Mouse (Mus musculus) limb, embryonic 15.5 days (tissue): ENCODE measurements around the gene Sfxn3. TPM values are rescaled to one million over a fixed set of nuclear protein-coding genes. Genes with fewer than 3 reads are reported as not detected.
A peak's percentile ranks its signal among the peaks of the same experiment; 100 is the strongest.

Experiments used
- ATAC-seq: fragments of 200-750 bp; cut with Nextera tagmentation; 2 replicates; pipeline ENCODE4 v1.8.0; 2017; ENCODE audit warnings: low read depth, moderate TSS enrichment; ENCODE audit not compliant: insufficient number of reproducible peaks, low FRiP score, low TSS enrichment
- H3K27ac ChIP-seq: fragments of 300-500 bp; sonication (generic); 2 replicates; pipeline ENCODE4 v1.5.1; 2015; ENCODE audit warnings: moderate library complexity, mild to moderate bottlenecking, inconsistent platforms
- H3K27me3 ChIP-seq: fragments of 300-500 bp; sonication (generic); 2 replicates; pipeline ENCODE4 v1.6.1; 2015; ENCODE audit warnings: inconsistent platforms
- H3K36me3 ChIP-seq: fragments of 300-500 bp; sonication (generic); 2 replicates; pipeline ENCODE4 v1.6.1; 2015; ENCODE audit warnings: inconsistent platforms
- H3K4me1 ChIP-seq: fragments of 300-500 bp; sonication (generic); 2 replicates; pipeline ENCODE4 v1.6.1; 2015; ENCODE audit warnings: inconsistent platforms
- H3K4me2 ChIP-seq: fragments of 300-500 bp; sonication (generic); 2 replicates; pipeline ENCODE4 v1.6.1; 2015; ENCODE audit warnings: mild to moderate bottlenecking, inconsistent platforms
- H3K4me3 ChIP-seq: fragments of 300-500 bp; sonication (generic); 2 replicates; pipeline ENCODE4 v1.5.1; 2015; ENCODE audit warnings: mild to moderate bottlenecking, inconsistent platforms
- H3K9ac ChIP-seq: fragments of 300-500 bp; sonication (generic); 2 replicates; pipeline ENCODE4 v1.6.1; 2015; ENCODE audit warnings: inconsistent platforms
- H3K9me3 ChIP-seq: fragments of 300-500 bp; sonication (generic); 2 replicates; pipeline ENCODE4 v1.6.1; 2016; ENCODE audit warnings: inconsistent platforms
- WGBS: fragments of 180-500 bp; shearing (Covaris S2); methylation state at CpG from one replicate; pipeline ENCODE4 v1.1.7; 2015; 5-methylcytosine and 5-hydroxymethylcytosine counted together
- polyA plus RNA-seq: library from polyadenylated mRNA; unstranded; fragments of >200 nt; fragmentation: Nextera tagmentation; extraction: Ambion mirVana; gene quantifications from 2 replicates; pipeline ENCODE4 v1.2.1, GENCODE M21; 2015

Gene Sfxn3
- polyA plus RNA-seq, 1 experiment from 2014 or later, result 33.8 TPM

DNA sequence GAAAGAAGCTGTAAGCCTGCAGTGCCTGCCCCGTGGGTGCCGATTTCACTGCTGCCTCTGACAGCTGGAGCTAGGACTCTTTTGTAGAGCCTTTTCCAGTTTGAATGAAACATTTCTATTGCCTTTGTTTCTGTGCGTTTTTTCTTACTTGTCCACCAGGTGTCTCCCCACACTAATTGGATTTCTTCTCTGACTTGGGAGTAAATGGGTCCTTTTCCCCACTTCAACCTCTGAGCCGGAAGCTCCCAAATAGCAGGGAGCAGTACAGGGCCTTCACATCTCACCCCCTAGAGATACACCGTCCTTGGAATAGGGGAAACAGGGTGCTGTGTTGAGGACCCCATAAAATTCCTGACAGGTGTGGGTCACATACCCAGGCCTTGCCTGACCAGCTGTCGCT lies 34.7 kb upstream of the Sfxn3 start:
- ATAC-seq, result no peak
- no peak overlapping the region for H3K4me3 ChIP-seq
- WGBS, result 23% methylated on average over 6 of the region's 6 CpGs

DNA sequence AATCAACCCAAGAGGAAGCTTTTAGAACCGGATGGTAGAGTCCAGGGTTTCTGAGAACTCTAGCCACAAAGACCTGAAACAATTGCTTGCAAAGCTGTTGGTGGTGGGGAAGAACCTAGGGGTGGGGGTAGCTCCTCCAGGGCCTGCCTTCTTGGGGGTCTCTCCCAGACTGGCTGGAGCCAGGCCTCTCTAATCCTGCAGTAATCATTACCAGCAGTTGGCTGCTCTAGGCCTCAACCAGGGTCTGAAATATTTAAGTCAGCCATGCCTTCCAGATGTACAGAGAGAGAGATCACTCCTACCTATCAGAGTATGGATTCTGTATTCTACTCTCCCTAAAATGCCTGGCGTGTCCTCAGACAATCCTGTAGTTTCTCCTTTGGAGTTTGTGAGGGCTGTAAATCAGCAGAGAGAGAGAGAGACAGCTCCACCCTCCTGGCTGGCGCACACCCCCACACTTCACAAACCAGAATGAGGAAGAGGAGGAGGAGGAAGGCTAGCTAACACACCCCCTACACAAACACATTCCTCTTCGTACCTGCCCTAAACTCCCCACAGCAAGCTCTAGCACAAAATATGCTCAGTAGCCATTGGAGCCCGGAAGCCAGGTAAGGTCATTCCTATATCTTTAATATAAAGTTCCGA lies 33.6 kb upstream of the Sfxn3 start:
- Histone ChIP-seq H3K9ac (no peak overlapping the region), H3K4me3 (no peak overlapping the region), H3K36me3 (peaks cover 30% of the 10 kb centered on the region), H3K4me2 (peak overlapping the region; percentile 90; the same call in 1 of the 2 replicates), H3K27me3 (no peaks in the 10 kb centered on the region), H3K4me1 (peaks cover 50% of the 10 kb centered on the region), H3K27ac (peak overlapping the region; percentile 99), H3K9me3 (no peaks in the 10 kb centered on the region)
- WGBS, result 34% methylated on average over 6 of the region's 6 CpGs
- no peak for ATAC-seq

More for the DNA sequence above, 34.7 kb upstream of the Sfxn3 start:
- H3K4me1 ChIP-seq, result peaks cover 58% of the 10 kb centered on the region
- H3K9ac ChIP-seq, result no peak overlapping the region
- H3K27ac ChIP-seq, result peak overlapping the region; percentile 99; the same call in 1 of the 2 replicates
- no peaks in the 10 kb centered on the region for H3K27me3 ChIP-seq
- H3K36me3 ChIP-seq, result peaks cover 37% of the 10 kb centered on the region
- no peaks in the 10 kb centered on the region for H3K9me3 ChIP-seq
- no peak overlapping the region for H3K4me2 ChIP-seq

DNA sequence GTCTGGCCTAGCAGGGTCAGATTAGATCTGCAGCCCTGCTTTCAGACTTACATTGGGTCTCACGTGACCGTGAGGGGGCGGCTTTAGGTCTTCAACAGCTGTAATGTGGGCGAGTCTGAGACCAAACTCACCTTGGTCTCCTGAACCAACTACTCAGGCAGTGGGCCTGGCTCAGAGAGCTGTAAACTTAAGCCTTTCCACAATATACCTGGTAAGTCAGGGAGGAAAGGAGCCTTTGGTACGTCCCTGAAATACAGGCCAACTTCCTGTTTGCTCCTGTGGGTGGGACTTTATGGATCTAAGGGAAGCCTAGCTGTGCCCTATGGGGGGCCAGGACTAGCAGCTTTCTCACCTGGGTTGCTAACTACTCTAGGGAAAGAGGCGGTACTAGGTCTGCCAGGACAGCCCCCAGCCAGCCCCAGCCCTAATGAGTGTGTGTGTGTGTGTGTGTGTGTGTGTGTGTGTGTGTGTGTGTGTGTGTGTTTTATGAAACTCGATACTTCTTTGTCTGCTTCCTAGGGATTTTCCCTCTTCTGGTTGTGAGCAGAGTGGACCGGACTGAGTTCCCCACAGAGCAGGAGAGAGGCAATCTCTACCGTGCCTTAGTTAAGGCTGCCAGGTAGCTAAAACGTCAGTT lies 32.9 kb upstream of the Sfxn3 start, which contains the start of gene Lzts2:
Gene Lzts2, plus strand, starts transcription at position 80 of the 637 bp plus-strand sequence.
- no peaks in the 10 kb centered on the region for H3K9me3 ChIP-seq
- no peak for ATAC-seq
- 4% methylated on average over 10 of the region's 10 CpGs for WGBS
- peaks cover 30% of the 10 kb centered on the region for H3K36me3 ChIP-seq
- H3K4me2 ChIP-seq, result peak within 1 kb of the TSS; percentile 90
- H3K4me3 ChIP-seq, result peak within 1 kb of the TSS; percentile 67
- peak within 1 kb of the TSS; percentile 45 for H3K9ac ChIP-seq
- peaks cover 56% of the 10 kb centered on the region for H3K4me1 ChIP-seq
- no peaks in the 10 kb centered on the region for H3K27me3 ChIP-seq
- H3K27ac ChIP-seq, result peak within 1 kb of the TSS; percentile 99

DNA sequence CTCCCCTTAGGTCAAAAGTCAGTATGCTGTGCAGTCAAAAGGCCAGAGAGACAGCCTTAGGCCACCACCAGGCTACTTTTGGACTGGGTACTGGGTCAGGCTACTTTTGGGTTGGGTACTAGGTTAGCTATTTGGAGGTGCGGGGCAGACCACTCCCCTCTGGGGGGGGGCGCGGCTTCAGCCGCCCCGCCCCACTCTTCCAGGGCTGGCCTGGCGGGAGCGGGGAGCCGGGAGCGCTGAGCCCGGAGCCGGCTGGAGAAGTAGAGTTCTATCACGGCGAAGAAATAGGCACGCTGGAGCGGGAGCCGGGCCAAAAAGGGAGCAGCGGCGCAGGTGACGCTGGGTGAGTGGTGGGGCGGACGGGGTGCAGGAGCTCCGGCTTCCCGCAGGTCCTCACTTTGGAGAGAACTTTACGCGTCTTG lies 32.3 kb upstream of the Sfxn3 start:
- Histone ChIP-seq H3K4me1 (peaks cover 61% of the 10 kb centered on the region), H3K4me3 (peak overlapping the region; percentile 67), H3K9ac (peak overlapping the region; percentile 45), H3K9me3 (no peaks in the 10 kb centered on the region), H3K27me3 (no peaks in the 10 kb centered on the region), H3K4me2 (peak overlapping the region; percentile 90), H3K27ac (peak overlapping the region; percentile 99), H3K36me3 (peaks cover 26% of the 10 kb centered on the region)
- under 1% methylated on average over 25 of the region's 25 CpGs for WGBS
- no peak for ATAC-seq

DNA sequence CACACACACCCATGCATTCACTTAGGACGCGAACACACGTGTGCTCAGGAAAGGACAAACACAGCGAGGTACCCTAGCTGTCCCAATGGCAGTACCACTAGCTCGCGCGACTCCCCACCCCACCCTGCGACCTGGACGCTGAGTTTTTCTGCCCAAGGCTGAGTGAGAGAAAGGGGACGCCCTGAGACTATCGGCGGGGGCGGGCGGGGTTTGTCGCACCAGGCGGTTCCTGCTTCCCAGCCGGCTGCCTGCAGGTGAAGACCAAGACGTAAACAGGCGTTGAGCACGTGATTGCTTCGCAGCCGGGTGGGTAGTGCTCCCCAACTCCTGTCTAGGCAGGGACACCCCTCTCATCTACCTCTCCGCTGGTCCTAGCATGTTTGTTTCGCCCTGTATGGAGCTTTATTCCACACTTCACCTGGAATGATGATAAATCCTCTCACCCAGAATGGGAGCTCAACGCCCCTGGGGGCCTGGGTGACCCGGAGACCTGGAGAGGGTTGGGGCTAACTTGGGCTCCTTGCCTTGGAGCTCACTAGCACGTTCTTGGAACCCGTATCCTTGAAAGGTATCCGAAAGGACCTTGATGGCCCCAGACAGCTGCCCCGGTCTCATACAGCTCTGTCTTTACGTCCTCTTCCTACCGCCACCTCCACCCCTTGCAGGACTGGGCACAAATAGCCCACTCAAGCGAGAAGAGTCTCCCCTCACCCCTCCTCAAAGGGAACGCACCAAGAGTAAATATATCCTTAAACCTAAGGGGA lies 31.6 kb upstream of the Sfxn3 start:
- H3K27ac ChIP-seq, result peak overlapping the region; percentile 99
- ATAC-seq, result peak; percentile 27; the same call in 1 of the 2 replicates
- H3K9ac ChIP-seq, result peak overlapping the region; percentile 45
- H3K27me3 ChIP-seq, result no peaks in the 10 kb centered on the region
- peak overlapping the region; percentile 67 for H3K4me3 ChIP-seq
- H3K4me2 ChIP-seq, result peak overlapping the region; percentile 90
- H3K4me1 ChIP-seq, result peaks cover 68% of the 10 kb centered on the region
- 0% methylated on average over 34 of the region's 34 CpGs for WGBS
- H3K9me3 ChIP-seq, result no peaks in the 10 kb centered on the region
- H3K36me3 ChIP-seq, result peaks cover 19% of the 10 kb centered on the region

DNA sequence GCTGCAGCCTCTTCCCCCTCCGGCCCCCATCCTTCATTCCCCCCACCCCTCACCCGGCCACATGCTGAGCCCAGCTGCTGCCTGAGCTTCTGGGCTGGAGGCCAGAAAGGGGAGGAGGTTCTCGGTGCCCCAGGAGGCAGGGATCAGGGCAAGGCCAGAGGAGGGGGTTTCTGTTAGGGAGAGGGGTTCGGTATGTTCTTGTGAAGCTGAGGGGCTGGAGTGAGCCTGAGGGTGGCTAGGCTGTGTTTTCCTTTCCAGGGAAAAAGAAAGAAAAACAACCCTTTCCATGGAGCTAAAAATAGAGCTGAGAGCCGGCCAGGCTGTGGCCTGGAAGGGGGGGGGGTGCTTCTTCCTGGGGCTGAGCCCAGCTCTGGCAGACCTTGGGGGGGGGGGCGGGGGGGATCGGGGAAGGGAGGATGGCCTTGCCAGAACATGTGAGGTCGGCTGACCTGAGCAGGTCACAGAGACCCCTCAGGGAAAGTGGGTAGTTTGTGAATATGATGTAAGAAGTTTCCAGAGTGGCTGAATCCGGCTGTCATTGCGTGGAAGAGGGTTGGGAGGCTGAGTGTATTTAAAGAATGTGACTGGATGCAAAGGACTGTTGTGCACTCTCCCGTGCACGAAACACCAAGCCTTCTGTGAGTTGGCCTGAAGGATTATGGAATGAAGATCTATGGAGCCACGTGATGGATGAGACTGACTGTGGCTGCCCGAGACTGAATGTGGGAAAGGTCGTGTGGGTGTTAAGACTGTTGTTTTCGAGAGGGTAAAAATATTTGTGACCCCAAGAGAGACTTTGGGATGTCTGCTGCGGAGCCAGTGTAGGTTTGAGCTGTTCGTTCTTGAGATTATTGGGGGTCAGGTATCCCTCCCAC lies 30.7 kb upstream of the Sfxn3 start:
- under 1% methylated on average over 18 of the region's 18 CpGs for WGBS
- Histone ChIP-seq H3K4me1 (peaks cover 76% of the 10 kb centered on the region), H3K4me3 (peak overlapping the region; percentile 67)

DNA sequence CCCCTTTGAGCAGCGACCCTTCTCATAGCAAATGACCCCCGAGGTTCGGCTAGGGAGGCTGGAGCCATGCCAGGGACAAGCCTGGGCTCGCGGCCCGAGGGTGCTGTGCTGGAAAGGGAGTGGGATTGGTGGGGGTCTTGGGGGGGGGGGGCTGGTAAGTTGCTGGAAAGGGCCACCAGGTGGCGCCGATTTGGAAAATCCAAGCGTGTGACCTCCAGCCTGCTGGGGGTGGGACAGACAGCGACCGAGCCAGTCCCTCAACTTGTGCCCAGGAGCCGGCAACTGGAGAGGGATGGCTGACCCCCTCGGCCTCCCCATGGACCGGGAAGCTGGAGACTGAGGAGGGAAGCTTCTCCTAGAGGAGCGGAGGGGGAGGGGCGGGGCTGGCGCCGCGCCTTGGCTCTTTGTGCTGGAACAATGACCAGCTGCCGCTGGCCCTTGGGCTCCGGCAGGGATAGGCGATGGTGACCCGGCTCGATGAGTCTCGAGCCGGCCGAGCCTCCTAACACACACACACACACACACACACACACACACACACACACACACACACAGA lies 30.0 kb upstream of the Sfxn3 start:
- Histone ChIP-seq H3K9me3 (no peaks in the 10 kb centered on the region), H3K27ac (peak overlapping the region; percentile 99), H3K27me3 (no peaks in the 10 kb centered on the region), H3K9ac (peak overlapping the region; percentile 70), H3K4me3 (peak overlapping the region; percentile 67), H3K36me3 (peaks cover 12% of the 10 kb centered on the region), H3K4me2 (peak overlapping the region; percentile 90), H3K4me1 (peaks cover 78% of the 10 kb centered on the region)
- ATAC-seq, result peak; percentile 32
- WGBS, result under 1% methylated on average over 25 of the region's 27 CpGs

More for the DNA sequence above, 30.7 kb upstream of the Sfxn3 start:
- ATAC-seq, result peak; percentile 68
- H3K4me2 ChIP-seq, result peak overlapping the region; percentile 90
- no peaks in the 10 kb centered on the region for H3K9me3 ChIP-seq
- H3K27me3 ChIP-seq, result no peaks in the 10 kb centered on the region
- peak overlapping the region; percentile 45; the same call in 1 of the 2 replicates for H3K9ac ChIP-seq
- H3K27ac ChIP-seq, result peak overlapping the region; percentile 99
- peaks cover 13% of the 10 kb centered on the region for H3K36me3 ChIP-seq

DNA sequence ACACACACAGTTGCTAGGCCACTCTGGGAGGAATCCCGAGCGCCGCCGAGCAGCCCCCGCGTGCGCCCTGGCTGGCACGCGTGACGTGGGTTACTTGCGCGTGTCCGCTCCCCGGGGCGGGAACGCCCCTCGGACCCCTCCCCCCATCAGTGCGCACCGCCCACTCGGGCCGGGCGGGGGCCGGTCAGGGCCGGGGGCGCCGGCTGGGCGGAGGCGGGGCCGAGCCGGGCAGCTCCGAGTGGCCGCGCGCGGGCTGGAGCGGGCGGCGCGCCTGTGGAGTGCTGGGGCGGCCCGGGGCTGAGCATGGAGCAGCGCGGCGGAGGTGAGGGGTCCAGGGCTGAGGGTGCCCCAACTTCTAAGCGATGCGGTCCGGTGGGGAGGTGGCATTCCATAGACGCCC lies 29.4 kb upstream of the Sfxn3 start:
- Histone ChIP-seq H3K4me1 (peaks cover 71% of the 10 kb centered on the region), H3K4me3 (peak overlapping the region; percentile 67), H3K4me2 (peak overlapping the region; percentile 90), H3K9ac (peak overlapping the region; percentile 70), H3K27me3 (no peaks in the 10 kb centered on the region), H3K27ac (peak overlapping the region; percentile 99), H3K9me3 (no peaks in the 10 kb centered on the region), H3K36me3 (peaks cover 15% of the 10 kb centered on the region)
- peak; percentile 59 for ATAC-seq
- WGBS, result under 1% methylated on average over 30 of the region's 48 CpGs

DNA sequence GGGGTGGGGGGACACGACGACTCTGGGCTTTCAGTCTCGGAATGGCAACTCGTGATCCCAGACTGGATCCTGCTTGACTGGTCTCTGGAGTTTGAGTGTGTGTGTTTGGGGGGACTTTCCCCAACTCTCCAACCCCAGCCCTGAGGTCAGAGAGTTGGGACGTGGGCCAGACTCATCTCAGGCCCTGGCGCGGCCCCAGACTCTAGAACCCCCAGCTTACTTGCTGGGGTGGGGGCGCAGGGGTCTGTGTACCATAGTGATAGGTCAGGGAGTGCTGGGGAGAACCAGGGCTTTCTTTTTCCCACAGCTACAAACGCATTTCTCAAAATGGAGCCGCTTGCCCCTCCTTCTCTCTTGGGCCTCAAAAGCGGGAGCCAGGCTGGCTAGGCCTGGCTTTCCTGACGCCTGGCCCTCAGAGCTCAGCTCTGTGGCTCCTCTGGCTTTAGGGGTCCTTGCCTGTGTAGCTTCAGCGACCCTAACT lies 28.9 kb upstream of the Sfxn3 start:
- 2% methylated on average over 13 of the region's 13 CpGs for WGBS
- peak overlapping the region; percentile 90 for H3K4me2 ChIP-seq
- peak overlapping the region; percentile 99 for H3K27ac ChIP-seq
- H3K36me3 ChIP-seq, result peaks cover 17% of the 10 kb centered on the region
- peaks cover 67% of the 10 kb centered on the region for H3K4me1 ChIP-seq
- no peak for ATAC-seq
- H3K9ac ChIP-seq, result peak overlapping the region; percentile 70
- H3K4me3 ChIP-seq, result peak overlapping the region; percentile 67
- no peaks in the 10 kb centered on the region for H3K27me3 ChIP-seq
- H3K9me3 ChIP-seq, result no peaks in the 10 kb centered on the region

DNA sequence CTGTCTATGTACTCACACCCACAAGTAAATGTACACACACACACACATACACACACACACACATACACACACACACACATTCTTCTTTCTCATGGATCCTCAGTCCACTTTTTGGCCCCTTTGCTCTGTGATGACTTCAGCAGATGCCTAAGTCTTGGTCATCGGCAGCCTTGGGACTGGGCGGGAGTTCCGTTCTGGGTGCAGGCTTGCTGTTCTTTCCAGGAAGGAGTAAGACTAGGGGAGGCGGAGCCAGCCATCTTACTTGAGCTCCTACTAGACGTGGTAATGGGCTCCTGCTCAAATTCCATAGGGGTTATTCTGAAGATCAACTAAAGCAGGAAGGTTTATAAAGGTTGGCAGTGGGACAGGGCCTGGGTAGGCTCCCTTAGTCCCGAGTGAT lies 27.0 kb upstream of the Sfxn3 start:
- ATAC-seq, result no peak
- H3K9ac ChIP-seq, result no peak overlapping the region
- H3K4me3 ChIP-seq, result peak overlapping the region; percentile 12
- WGBS, result 47% methylated on average over 6 of the region's 6 CpGs
- peaks cover 34% of the 10 kb centered on the region for H3K36me3 ChIP-seq
- H3K4me1 ChIP-seq, result peaks cover 47% of the 10 kb centered on the region
- H3K9me3 ChIP-seq, result no peaks in the 10 kb centered on the region
- peak overlapping the region; percentile 29 for H3K4me2 ChIP-seq
- H3K27ac ChIP-seq, result peak overlapping the region; percentile 61
- H3K27me3 ChIP-seq, result no peaks in the 10 kb centered on the region
